Mouse (Mus musculus) left cerebral cortex, adult 2 months (tissue): Measurements from ENCODE around the gene Setd7. TPM values are rescaled to one million over a fixed set of nuclear protein-coding genes. Genes with fewer than 3 reads are reported as not detected.
A peak's percentile ranks its signal among the peaks of the same experiment; 100 is the strongest.

ENCODE experiments used
- DNase-seq, 2 experiments: peaks; one replicate each; pipeline ENCODE4 v3.0.0; 2021 to 2022; ENCODE audit warnings: low spot score in 2 of 2, mixed read lengths in 1 of 2; ENCODE audit errors: extremely low spot score in 1 of 2
- H3K27ac ChIP-seq: fragments of 200-600 bp; 2 replicates; pipeline ENCODE4 v1.8.1; 2022
- H3K4me3 ChIP-seq: fragments of 200-600 bp; 2 replicates; pipeline ENCODE4 v1.8.1; 2022
- CTCF ChIP-seq: fragments of 200-600 bp; IDR thresholded peaks from 2 replicates; pipeline ENCODE4 v1.8.1; 2022; ENCODE audit warnings: antibody characterized with exemption, mild to moderate bottlenecking, moderate library complexity
- intact Hi-C: fragments of 180-260 bp; cut with DNase I; formaldehyde crosslinking; loops from one replicate; pipeline ENCODE4 v1.15.1; 2025
- long read RNA-seq, 2 experiments: library from polyadenylated mRNA; stranded (forward); transcript quantifications; one replicate each; pipeline ENCODE4 v2.0.0; 2021; ENCODE audit warnings: borderline mapping rate in 2 of 2
- total RNA-seq, 2 experiments: library from RNA; stranded (reverse); gene quantifications; 2 replicates each; pipeline ENCODE4 v1.2.3; 2021

The Setd7 gene
- 100 to 1,000 TPM; 133 to 143 TPM for total RNA-seq
- long read RNA-seq, experiment 1, full-length matches to known transcripts, result 5 of 28 reads
- long read RNA-seq, experiment 1, partial matches to known transcripts, result 1 of 28 reads
- long read RNA-seq, experiment 1, other reads (novel, unspliced or antisense), result 22 of 28 reads
- long read RNA-seq, experiment 2, full-length matches to known transcripts, result 6 of 36 reads
- long read RNA-seq, experiment 2, partial matches to known transcripts, result 1 of 36 reads
- long read RNA-seq, experiment 2, other reads (novel, unspliced or antisense), result 29 of 36 reads

DNA sequence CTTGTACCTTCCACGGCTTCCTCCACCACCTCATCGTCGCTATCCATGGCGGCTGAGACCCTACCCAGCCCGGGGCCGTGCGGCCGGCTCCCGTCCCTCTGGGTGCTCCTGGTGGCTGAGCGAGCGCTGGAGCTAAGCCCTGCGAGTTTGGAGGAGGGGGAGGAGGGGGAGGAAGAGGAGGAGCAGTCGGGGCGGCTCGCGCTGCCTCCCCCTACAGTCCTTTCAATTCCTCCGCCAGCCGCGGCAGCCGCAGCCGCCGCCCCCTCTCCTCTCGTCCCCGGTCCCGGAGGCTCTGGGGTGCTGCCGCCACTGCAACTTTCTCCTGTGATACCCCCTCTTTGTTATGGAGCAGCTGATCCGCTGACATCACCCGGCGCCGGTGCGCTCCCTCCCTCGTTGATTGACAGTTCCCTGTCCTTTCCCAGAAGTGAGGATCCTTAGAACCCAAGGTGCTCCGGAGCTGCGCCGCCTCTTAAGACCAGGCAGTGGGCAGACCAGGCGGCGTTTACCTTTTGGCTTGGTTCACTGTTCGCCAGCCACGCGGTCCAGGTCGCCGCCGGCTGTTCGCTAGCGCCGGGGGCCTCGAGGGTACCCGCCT is at the start of gene Setd7:
TSS of gene Setd7 (minus strand) at position 369 of the 598 bp plus-strand sequence.
- intact Hi-C loops, result loop anchor here (2.0 to 10.0 kb wide), 5 partner anchors 50 to 1424 kb away; no protein-coding TSS in a partner anchor
- TF ChIP-seq CTCF, result no peak; the same call in 1 of the 2 replicates
- peak within 1 kb of the TSS; percentile 98 for H3K27ac ChIP-seq
- peak; percentile 72 to 79 for DNase-seq
- H3K4me3 ChIP-seq, result peak within 1 kb of the TSS; percentile 95

DNA sequence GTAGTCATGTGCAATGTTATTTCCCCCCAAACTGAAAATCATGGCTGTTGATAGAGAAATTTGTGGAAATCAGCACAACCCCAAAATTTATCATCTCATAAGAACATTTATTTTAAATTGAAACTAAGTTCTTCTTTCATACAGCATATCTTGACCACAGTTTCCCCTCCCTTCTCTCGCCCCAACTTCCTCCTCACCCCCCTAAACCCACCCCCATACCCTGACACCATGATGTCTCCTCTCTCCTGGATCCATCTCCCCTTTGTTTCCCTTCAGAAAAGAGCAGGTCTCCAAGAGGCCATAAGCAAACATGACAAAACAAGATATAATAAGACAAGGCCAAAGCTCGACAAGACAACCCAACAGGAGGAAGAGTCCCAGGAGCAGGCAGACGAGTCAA is 43.8 kb upstream of the Setd7 start:
- H3K4me3 ChIP-seq, result no peak overlapping the region
- no peak for DNase-seq
- no peak for TF ChIP-seq CTCF
- intact Hi-C loops, result no loop called here
- no peak overlapping the region for H3K27ac ChIP-seq

DNA sequence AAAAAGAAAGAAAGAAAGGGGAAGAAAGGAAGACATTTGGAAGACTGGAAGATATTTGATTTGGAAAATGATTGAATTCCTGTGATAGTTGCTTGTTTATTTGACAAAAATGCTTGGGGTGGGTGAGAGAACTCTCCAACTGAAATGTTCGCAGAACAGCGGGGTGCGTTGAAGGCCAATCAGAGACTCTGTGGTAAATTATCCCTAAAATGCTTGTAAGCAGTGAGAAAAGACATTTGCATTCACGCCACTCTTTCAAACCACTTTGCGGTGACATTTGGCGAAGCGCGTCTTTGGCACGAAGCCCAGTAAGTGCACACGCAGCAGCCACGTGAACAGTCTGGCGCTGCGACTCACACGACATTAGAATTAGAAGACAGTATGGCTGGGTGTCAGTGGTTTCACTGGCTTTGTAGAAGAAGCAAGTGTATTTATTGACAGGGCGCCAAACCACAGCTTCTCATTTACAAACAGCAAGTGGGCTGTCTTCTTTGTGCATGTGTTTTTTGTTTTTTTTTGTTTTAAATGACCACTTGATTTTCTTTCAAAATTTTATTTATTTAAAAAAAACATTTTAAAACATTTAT is 43.1 kb upstream of the Setd7 start:
- no peak overlapping the region for H3K27ac ChIP-seq
- intact Hi-C loops, result no loop called here
- peak; percentile 67 to 70 for DNase-seq
- H3K4me3 ChIP-seq, result no peak overlapping the region
- TF ChIP-seq CTCF, result no peak

DNA sequence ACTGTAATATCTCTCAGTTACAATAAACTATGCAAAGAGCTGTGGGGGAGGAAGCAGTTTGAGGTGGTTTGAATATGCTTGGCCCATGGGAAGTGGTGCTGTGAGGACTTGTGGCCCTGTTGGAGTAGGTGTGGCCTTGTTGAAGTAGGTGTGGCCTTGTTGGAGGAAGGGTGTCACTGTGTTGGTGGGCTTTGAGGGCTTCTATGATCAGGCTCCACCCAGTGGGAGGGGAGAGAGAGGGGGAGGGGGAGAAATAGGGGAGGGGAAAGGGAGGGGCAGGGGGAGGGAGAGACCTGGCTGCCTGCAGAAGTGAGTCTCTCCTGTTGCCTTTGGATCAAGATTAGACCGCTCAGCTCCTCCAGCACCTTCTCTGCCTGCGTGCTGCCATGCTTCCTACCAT is 40.8 kb upstream of the Setd7 start:
- Histone ChIP-seq H3K4me3 (no peak overlapping the region), H3K27ac (no peak overlapping the region)
- no peak for DNase-seq
- intact Hi-C loops, result no loop called here
- no peak for TF ChIP-seq CTCF

DNA sequence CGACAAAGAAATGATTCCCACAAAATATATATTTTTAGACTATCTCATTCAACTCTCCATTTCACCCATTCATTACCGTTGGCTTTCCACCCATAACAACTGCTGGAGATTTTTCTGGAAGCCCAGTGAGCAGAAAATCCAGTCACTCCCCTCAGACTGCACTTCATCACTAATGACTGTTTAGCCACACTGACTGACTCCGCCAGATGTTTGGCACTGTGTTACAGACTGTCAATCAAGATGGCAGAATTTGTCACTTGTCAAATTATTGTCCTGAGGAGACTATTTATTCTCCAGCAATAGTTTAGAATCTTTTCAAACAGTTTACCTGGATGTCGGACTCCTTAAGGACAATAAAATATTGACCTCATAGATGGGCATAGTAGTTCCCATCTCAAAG is 40.0 kb upstream of the Setd7 start:
- no peak for DNase-seq
- H3K4me3 ChIP-seq, result no peak overlapping the region
- no peak for TF ChIP-seq CTCF
- no peak overlapping the region for H3K27ac ChIP-seq
- intact Hi-C loops, result no loop called here

DNA sequence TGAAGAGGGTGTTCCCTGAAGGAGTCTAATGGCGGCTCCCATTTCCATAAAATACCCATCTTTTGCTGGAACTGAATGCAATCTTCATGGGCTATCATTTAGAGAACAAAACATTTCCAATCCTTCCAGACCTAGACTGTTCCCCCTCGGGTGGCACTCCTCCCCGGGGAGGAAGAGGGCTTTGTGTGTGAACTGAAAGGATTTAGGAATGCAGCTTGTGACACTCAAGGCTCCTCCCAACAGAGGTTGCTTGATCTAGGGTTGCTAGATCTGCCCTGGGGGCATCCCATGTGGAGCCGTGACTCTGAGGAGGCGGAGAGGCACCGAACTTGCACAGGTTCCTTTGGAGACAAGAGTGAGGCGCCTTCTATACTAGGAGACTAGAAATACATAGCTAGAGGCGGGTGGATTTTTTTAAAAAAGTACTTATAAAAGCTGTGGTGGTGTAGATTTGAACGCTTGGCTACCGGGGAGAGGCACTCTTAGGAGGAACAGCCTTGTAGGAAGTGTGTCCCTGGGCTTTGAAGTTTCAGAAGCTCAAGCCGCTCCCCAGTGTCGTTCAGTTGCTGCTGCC is 38.5 kb upstream of the Setd7 start:
- no peak for TF ChIP-seq CTCF
- Histone ChIP-seq H3K27ac (no peak overlapping the region), H3K4me3 (no peak overlapping the region)
- intact Hi-C loops, result no loop called here
- no peak for DNase-seq

DNA sequence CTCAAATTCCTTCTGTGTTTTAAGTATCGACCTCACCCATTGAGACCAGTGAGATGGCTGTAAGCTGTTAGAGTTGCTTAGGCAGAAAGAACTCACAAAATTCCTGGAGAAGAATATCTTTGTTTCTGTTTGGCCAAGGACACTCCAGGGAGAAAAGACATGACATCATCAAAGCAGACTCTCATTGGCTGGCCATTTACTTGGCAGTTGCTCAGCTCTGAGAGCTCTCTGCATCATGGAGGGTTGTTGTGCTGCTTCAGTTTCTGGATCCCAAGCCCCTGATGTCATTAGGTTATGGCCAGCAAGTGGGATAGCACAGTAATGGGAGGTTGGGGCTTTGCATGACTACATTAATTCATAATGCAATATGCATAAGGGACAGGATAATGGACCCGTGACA is 35.9 kb upstream of the Setd7 start:
- no peak for DNase-seq
- Histone ChIP-seq H3K27ac (no peak overlapping the region), H3K4me3 (no peak overlapping the region)
- intact Hi-C loops, result no loop called here
- no peak for TF ChIP-seq CTCF

DNA sequence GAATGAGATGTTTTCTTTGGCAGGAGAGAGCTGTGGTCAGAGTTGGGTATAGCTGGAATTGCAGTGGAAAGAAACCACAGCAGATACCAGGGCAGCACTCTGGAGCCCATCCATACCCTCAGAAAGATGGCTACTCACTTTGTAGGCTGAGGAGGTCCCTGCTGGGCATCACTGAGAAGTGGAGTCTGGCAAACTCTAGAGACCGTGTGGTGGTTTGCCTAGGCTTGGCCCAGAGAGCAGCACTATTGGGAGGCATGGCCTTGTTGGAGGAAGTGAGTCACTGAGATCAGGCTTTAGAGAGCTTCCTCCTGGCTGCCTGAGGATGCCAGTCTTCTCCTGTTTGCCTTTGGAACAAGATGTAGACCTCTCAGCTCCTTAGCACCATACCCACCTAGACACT is 32.8 kb upstream of the Setd7 start:
- TF ChIP-seq CTCF, result no peak
- no peak for DNase-seq
- H3K4me3 ChIP-seq, result no peak overlapping the region
- H3K27ac ChIP-seq, result no peak overlapping the region
- intact Hi-C loops, result no loop called here

DNA sequence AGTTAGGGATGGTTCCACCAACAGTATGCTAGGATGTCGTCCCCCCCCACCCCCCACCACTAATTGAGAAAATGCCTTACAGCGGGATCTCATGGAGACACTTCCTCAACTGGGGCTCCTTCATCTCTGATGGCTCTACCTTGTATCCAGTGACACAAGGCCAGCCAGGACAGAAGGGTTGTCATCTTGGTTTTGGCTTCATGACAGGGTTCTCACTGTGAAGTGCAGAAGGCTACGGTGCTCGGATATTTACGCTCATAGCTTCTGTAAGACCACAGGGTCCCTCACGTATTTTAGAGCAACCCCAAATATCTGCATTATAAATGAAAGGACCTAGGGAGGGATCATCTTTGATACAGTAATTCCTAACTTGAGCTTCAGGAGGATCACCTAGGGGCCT is 30.9 kb upstream of the Setd7 start:
- no peak overlapping the region for H3K27ac ChIP-seq
- no peak for TF ChIP-seq CTCF
- no peak for DNase-seq
- intact Hi-C loops, result no loop called here
- H3K4me3 ChIP-seq, result no peak overlapping the region

DNA sequence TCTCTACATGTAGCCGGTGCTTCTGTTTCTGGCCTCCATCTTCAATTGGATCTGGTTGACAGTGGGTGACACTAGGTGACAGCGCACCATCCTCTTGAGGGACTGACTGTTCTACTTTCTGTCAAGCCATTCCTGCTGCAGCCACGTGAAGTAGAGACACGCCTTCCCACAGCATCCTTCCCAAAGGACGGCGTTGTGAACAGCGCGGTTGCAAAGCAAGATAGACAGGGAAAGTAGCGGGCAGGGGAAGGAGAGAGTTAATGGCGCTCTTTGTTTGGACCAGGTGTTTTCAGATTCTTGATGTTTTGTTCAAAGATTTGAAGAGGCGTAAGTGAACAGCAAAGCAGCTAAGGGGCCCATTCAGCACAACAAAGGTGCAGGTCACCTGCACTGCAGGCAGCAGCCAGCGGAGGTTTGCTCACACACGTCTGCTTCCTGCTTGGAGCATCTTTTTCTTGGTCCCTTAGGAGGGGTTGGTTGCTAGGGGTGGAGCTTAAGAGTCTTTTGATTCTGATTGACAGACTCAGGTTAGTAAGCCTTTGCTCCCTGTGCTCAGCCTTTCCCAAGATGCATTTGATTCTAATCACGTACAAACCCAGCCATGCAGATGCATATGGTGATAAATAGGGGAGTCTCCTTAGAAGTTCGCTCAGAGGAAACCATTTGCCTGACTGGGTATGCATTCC is 29.7 kb upstream of the Setd7 start:
- DNase-seq, result no peak
- H3K27ac ChIP-seq, result no peak overlapping the region
- intact Hi-C loops, result no loop called here
- no peak overlapping the region for H3K4me3 ChIP-seq
- no peak for TF ChIP-seq CTCF

DNA sequence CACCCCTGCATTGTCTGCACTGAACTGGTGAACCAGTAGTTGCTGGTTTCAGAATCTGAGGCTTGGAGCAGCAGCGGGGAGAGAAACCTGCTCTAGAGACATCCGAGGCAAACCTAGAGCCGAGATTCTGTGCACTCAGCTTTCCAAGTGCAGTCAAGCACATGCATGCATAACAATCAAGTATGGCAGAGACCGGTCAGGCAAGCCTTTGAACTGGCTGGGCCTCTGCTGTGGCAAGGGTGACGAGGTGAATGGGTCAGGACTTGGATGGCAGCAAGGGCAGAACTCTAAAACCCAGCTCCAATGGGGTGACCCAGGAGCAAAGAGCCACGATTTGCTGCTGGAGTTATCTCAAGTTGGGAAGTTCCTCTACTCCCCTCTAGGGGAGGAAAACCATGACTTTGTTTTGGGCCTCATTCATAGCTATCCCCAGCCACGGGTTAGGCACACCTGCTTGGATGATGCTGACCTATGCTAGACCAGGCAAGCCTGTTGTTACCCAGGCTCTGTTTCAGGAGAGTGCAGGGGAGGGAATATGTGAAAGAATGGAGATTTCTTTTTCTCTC is 27.1 kb upstream of the Setd7 start:
- intact Hi-C loops, result no loop called here
- peak; percentile 30 for TF ChIP-seq CTCF
- DNase-seq, result no peak
- Histone ChIP-seq H3K27ac (no peak overlapping the region), H3K4me3 (no peak overlapping the region)
